Mouse (Mus musculus): ENCODE measurements around the gene Panx1. TPM values are rescaled to one million over a fixed set of nuclear protein-coding genes. Genes with fewer than 3 reads are reported as not detected.
A peak's percentile ranks its signal among the peaks of the same experiment; 100 is the strongest.

The Panx1 gene
- total RNA-seq, 2 experiments from 2014 or later, result 63.5 to 70.4 TPM

DNA sequence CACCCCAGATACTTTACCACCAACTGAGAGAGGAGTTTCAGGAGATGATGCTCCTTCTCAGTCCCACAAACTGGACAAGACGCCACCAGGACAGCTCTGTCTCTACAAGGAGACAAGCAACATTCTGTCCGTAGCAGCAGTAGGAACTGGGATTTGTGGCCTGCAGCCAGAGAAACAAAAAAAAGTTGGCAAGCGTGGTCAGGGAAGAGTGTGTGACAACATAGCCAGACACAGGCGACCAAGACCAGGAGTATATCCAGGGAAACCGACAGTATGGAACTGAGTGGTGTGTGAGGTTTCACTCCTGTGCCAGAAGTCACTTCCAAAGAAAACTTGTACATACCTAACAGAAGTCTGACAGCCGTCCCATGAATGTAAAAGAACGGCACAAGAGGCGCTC, 14.5 kb downstream of the Panx1 start:
- peak in 1 of 2 experiments; percentile 63 for DNase-seq (ENCODE audit: extremely low spot score in 1 of 2, low spot score in 2 of 2)
- intact Hi-C loops (cut with DNase I), result loop anchor here (5.0 to 10.0 kb wide), 2 partner anchors 134 to 182 kb away; no protein-coding TSS in a partner anchor

DNA sequence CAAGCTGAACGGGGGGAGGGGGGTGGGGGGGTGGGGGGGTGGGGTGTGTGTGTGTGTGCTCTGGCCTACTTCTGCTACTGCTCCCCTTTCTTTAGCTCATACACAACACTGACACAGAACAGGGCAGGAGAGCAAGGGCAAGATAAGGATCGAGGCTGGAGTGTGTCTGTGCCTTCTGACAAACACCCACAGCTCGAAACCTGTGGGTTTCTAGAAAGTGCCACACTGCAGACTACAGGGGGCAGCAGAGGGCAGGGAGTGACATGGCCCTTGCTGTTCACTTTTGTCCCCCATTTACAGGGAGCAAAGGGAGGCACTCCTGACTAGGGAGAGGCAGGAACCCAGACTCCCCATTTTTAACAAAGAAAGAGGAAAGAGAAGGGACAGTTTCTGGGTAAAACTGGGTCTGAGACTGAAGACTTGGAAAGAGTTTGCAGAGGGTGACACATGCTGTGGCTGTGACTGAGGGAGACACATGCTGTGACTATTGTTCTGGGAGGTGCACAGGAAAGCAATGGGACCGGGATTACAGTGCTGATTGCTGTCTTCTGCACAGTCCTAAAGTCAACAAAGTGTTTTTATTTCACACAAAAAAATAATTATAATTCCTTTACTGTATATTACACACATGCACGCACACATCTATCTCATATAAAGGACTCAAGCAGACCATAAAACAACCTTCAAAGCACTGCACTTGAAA, 16.1 kb downstream of the Panx1 start:
- intact Hi-C loops (cut with DNase I), result no loop called here
- DNase-seq (ENCODE audit: extremely low spot score in 1 of 2, low spot score in 2 of 2), result peak in 1 of 2 experiments; percentile 58

- no peak for DNase-seq (ENCODE audit: extremely low spot score in 1 of 2, low spot score in 2 of 2)
- intact Hi-C loops (cut with DNase I), result no loop called here
Measured at GRCm38 (mm10) chr9:15027725-15028124, 17.6 kb downstream of the Panx1 start.

DNA sequence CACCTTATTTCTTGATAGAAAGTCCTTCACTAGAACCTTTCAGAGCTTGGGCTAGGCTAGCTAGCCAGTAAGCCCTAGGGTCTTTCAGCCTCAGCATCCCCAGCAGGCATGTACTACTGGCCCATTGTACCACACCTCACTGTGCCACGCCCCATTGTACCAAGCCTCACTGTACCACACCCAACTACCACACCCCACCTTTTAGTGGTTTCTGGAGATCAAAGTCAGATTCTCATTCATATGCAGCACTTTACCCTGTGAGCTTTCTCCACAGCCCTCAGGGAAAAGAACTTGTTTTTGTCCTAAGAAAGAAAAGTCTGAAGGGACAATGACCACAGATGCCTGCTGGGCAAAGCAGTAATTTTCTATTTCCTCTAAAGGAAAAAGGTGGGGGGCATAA, 22.2 kb downstream of the Panx1 start:
- intact Hi-C loops (cut with DNase I), result no loop called here

DNA sequence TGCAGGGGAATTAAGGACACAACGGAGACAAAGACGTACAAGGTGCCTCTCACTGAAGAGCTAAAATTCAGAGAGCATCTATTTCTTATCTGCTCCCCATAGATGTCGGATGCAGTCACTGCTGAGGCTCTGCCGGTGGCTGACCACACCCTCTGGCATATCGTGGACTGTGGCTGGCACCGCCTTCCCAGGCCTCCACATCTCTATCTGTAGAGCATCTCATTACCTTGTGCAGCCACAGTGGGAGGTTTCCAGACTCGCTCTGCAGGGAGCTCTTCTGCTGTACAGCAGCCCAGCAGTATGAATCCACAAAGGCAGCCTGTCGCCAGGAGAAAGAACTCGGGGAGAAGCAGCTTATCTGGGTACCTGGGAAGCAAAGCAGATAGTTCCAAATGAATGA, 24.1 kb downstream of the Panx1 start:
- intact Hi-C loops (cut with DNase I), result no loop called here
- peak in 1 of 2 experiments; percentile 23 for DNase-seq (ENCODE audit: extremely low spot score in 1 of 2, low spot score in 2 of 2)

More for the DNA sequence above, 22.2 kb downstream of the Panx1 start:
- no peak for DNase-seq (ENCODE audit: extremely low spot score in 1 of 2, low spot score in 2 of 2)

DNA sequence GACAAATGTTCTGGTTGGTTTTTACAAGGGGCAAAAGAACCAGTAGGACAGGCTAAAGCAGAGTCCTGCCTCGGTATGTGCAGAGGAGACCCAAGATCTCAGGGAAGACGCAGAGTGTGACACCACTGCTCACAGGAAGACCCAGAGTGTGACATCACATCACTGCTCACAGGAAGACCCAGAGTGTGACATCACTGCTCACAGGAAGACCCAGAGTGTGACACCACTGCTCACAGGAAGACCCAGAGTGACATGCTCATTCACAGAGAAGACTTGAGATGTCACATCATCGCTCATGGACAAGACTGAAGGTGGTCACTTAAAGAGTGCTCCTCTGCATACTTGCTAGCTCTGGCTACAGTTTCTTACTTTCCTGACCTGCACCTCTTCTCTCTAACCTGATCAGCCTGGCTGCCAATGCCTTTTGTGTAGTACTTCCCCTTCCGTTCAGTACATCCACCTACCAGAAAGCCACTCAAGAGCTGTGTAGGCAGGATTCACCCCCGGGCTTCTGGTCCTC, 24.7 kb downstream of the Panx1 start:
- DNase-seq (ENCODE audit: extremely low spot score in 1 of 2, low spot score in 2 of 2), result no peak
- intact Hi-C loops (cut with DNase I), result no loop called here

GRCm38 (mm10) chr9:15018756-15019131, 26.5 kb downstream of the Panx1 start:
- intact Hi-C loops (cut with DNase I), result loop anchor here (5.0 kb wide), 1 partner anchor 151 kb away; no protein-coding TSS in a partner anchor

GRCm38 (mm10) chr9:15017791-15018755, 27.2 kb downstream of the Panx1 start:
- no peak for DNase-seq (ENCODE audit: extremely low spot score in 1 of 2, low spot score in 2 of 2)
- intact Hi-C loops (cut with DNase I), result loop anchor here (5.0 kb wide), 1 partner anchor 151 kb away; no protein-coding TSS in a partner anchor

More at GRCm38 (mm10) chr9:15018756-15019131, 26.5 kb downstream of the Panx1 start:
- no peak for DNase-seq (ENCODE audit: extremely low spot score in 1 of 2, low spot score in 2 of 2)

DNA sequence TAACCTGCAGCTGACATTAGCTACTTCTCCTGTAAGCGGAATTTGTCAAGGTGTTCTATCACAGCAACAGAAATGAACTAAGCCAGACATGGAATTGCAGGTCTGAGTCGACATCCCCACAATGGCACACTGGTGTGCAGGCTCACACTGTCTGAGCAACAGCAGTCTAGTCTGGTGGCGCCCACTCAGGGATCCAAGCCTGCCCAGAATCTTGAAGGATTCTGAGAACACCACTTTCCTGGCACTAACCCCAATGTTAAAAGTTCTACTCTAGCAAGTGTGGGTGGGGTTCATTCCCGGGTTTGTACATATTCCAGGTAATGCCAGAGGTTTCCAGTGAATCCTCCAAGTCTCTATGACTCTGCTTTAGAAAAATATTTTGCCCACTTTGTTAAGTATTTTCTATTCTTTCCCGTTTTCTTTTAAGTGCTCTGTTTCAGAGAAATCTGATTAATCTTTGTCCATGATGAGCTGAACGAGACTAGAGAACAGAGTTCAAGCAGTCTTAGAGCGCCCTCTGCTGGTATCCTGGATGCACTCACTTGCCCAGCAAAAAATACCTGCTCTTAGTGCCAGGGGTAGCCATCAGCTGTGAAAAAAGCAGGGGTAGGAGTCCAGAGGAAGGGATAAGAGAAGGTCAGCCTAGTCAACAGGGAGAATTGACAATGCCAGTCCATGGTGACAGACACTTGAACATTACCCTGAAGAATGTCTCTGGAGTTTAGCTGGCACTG, 29.9 kb downstream of the Panx1 start:
- DNase-seq (ENCODE audit: extremely low spot score in 1 of 2, low spot score in 2 of 2), result peak; percentile 69 to 76
- intact Hi-C loops (cut with DNase I), result loop anchor here (2.0 to 5.0 kb wide), 2 partner anchors 148 to 243 kb away; no protein-coding TSS in a partner anchor

- no peak for DNase-seq (ENCODE audit: extremely low spot score in 1 of 2, low spot score in 2 of 2)
- intact Hi-C loops (cut with DNase I), result no loop called here
Measured at GRCm38 (mm10) chr9:15007566-15007965, 37.7 kb downstream of the Panx1 start.

DNA sequence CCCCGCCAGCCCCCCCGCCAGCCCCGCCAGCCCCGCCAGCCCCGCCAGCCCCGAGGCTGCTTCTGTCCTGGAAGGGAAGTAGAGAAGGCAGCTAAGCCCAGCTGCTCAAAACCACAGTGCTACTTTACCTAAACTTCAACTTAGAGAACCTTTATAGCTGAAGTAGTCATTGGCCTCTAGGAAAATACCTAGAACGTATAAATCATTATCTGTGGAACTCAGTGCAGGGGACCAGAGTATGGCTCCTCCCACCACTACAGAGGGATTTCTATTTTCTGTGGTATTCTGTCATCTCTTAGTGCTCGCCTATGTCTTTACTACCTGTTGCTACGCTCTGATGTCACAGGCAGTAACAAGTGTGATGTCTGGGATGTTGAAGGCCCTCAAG, 41.0 kb downstream of the Panx1 start:
- intact Hi-C loops (cut with DNase I), result no loop called here
- no peak for DNase-seq (ENCODE audit: extremely low spot score in 1 of 2, low spot score in 2 of 2)

DNA sequence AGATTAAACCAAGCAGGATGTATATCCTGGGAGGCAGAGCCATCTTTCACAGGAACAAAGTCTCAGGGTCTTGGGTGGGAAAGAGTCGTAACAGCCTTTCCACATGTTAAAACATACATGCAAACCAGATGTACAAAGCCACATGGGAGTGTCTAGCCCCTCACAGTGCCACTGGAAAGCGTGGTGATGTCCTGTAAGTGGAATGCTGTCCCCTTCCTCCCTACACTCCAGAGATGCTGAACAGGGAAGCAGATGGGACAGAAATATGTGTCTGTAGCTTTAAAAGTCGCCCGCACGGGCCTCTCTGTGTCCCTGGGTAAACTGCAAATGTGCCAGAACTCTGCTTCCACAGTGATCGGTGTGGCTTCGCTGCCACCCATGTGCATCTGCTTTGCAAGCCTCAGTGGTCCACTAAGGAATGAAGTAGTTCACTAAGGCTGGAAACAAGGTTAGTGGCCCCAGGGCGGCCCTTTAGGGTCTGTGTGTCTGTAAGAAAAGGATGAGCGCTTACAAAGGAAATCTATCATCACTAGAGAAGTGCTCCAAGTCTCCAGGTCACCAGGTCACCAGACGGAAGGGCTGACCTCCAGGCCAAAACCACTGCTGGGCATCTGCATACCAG, 41.5 kb downstream of the Panx1 start:
- no peak for DNase-seq (ENCODE audit: extremely low spot score in 1 of 2, low spot score in 2 of 2)
- intact Hi-C loops (cut with DNase I), result no loop called here

DNA sequence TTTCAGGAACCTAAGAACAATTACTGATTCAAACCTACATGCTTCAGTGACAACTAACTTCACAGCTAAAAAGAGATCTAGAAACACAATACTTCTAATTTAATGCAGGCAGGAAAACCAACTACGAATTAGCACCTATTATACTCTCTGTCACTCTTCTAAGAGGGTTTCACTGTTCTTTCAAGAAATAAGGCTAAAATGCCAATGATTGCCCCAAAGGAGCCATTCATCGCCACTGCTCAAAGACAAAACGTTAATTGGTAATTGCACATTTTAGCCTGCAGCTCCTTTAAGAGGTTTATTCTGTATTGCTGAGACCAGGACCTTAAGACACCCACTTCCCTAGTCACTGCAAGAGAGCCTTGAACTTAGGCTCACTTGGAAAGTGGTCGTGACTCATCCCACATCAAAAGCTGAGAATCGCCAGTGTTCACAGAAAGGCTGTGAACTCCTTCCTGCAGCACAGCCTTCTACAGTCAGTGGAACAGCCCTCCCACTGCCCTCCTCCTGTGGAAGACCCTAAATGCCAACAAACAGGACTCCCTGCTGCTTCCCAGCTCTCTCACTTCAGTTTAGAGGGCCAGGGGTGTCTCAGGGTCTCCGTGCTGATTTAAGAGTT, 42.2 kb downstream of the Panx1 start:
- DNase-seq (ENCODE audit: extremely low spot score in 1 of 2, low spot score in 2 of 2), result no peak
- intact Hi-C loops (cut with DNase I), result no loop called here

DNA sequence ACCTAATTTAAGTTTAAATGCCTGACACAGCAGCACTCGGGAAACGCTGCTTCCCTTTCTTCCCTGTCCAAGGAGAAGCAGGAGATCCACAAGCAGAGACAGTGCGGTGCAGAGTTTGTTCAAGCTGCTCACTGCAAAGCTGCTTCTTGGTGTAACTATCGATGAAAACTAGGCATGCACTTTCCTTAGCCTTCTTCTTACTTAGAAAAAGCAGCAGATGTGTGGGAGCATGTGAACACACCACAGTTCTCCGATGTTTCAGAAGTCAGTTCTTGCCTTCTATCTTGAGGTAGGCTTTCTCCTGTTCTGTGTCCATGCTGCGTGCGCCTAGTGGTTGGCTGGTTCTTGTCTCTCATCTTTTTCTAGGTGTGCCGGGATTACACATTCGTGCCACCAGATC, 46.5 kb downstream of the Panx1 start:
- intact Hi-C loops (cut with DNase I), result loop anchor here (5.0 kb wide), 1 partner anchor 131 kb away; no protein-coding TSS in a partner anchor
- no peak for DNase-seq (ENCODE audit: extremely low spot score in 1 of 2, low spot score in 2 of 2)

DNA sequence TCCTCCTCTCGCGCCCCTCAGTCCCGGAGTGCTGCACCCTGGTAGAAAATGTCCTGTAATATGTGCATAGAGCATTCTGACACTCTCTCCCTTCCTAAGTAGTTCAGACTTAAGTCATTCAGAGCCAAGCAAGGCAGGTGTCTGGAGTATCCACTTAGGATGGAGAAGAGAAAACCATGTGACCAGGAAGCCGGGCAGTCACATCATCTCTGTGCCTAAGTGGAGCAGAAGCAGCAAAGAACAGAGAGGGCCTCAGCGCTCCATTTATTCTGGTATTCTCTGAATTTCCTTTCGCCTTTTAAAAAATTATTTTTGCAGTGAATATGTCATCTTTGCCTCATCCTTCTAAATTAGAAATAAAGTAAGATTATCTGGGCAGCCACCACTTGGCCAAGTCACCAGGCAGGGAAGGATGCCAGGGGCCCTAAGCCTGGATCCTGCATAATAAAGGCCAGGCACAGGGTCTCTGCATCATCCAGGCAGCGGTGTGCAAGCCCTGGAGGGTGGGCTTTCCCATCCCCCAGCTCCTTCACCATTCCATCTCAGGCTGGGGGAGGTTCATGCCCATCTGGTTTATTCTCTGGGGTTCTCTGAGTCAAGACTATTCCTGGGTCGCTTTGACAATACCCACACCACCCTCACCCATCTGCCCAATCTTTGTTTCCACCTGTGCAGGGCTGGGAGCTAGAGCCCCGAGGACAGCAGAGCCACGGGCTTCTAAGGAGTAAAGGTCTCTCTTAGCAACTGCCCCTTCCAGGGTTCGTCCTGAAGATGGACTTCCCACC, 47.8 kb downstream of the Panx1 start:
- no peak for DNase-seq (ENCODE audit: extremely low spot score in 1 of 2, low spot score in 2 of 2)
- intact Hi-C loops (cut with DNase I), result loop anchor here (5.0 kb wide), 1 partner anchor 130 kb away; no protein-coding TSS in a partner anchor

DNA sequence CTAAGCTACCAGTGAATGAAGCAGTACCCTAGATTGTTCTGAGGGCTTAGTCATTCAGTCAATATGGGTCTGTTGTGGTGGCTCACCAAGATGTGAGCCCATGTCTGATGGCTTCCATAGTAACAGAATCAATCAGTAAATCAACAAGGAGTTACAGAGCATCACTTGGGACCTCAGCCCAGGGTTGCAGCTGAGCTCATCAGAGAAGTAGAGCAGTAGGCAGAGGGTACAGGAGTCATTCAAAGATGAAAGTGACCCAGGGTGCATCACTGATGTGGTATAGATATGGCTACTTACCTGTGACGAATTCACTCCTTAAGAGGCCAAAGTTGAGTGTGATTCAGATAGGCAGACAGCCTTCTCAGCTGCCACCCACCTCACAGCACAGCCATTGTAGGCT, 49.8 kb downstream of the Panx1 start:
- DNase-seq (ENCODE audit: extremely low spot score in 1 of 2, low spot score in 2 of 2), result no peak
- intact Hi-C loops (cut with DNase I), result loop anchor here (5.0 kb wide), 1 partner anchor 128 kb away; no protein-coding TSS in a partner anchor
